ENCODE assay signal across 8 mouse cellular contexts in the genomic region with DNA sequence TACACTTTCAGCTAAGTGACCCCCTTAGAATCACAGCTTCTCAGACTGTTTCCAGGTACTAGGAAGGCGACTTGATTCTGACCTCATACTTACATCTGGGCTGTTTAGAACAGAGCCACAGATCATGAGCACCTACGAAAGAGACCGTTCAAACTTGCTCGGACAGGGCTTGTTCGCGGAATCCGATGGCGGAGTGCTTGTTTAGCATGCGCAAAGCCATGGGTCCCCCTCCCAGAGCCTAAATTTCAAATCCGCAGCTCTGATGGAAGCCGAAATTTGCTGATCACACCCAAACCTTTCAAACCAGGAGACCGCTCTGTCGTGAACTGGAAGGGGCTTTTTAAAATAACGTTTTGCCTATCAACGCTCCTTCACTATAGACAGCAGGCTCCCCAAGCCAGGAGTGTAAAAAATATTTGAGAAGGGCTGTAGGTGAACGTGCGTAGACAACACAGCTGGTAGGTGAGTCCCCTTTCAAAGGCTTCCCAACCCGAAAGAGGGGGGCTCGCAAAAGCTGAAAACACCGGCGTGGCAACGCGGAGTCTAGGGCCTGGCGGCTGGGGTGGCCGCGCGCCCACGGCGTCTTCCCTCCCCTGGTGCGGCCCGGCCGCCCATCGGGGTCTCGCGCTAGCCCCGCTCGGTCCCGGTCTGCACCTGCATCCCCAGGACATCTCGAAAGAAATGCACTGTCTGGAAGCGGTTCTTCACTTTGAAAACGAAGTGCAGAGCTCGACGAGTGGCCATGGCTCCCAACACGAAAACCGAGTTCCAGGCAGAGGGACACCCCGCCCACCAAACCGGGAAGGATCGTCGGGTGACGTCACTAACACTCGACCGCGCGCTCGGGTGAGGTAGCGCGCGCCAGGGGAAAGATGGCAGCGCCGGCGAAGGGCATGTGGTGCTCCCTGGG. TPM values are rescaled to one million over a fixed set of nuclear protein-coding genes. Genes with fewer than 3 reads are reported as not detected.
DNase-seq lines count a peak whose midpoint lies in the region; ATAC-seq and TF ChIP-seq lines count a peak whose summit lies in the region.

Mrm3 (plus strand) TSS at position 815 of the 910 bp plus-strand sequence.
Glod4 (minus strand) TSS at position 825 of the 910 bp plus-strand sequence.

- peak; percentile 70 for ATAC-seq in G1E (ENCODE audit: extremely low read depth, insufficient number of reproducible peaks, low FRiP score, poor library complexity, severe bottlenecking)
- ATAC-seq in forebrain, postnatal 0 days, result peak; percentile 96
- ATAC-seq in hematopoietic stem cell, adult 5-6 weeks (replicated peaks in 1 of 2; ENCODE audit: insufficient read depth in 1 of 2, low FRiP score in 2 of 2, low TSS enrichment in 1 of 2, low read depth in 1 of 2, poor library complexity in 2 of 2, severe bottlenecking in 2 of 2), result peak; percentile 93 to 94
- peak; percentile 94 for ATAC-seq in lung, embryonic 16.5 days (ENCODE audit: low read depth)

- 1% methylated on average over 61 of the region's 61 CpGs for WGBS in forebrain, postnatal 0 days
- under 1% methylated on average over 61 of the region's 61 CpGs for WGBS in lung, embryonic 16.5 days

- H3K9ac ChIP-seq in forebrain, postnatal 0 days, result peak within 1 kb of the TSS; percentile 74
- peak within 1 kb of the TSS; percentile 94 for H3K9ac ChIP-seq in lung, embryonic 16.5 days (ENCODE audit: low read length)

- peaks cover 28% of the 10 kb centered on the region for H3K4me1 ChIP-seq in G1E (ENCODE audit: insufficient read depth, low read depth, low read length)
- H3K4me1 ChIP-seq in forebrain, postnatal 0 days (ENCODE audit: insufficient read depth), result peaks cover 6% of the 10 kb centered on the region; the same call in 1 of the 2 replicates
- peaks cover 10% of the 10 kb centered on the region for H3K4me1 ChIP-seq in lung, embryonic 16.5 days (replicated peaks; ENCODE audit: control insufficient read depth, insufficient read depth, low read length)

- no peaks in the 10 kb centered on the region for H3K27me3 ChIP-seq in G1E (ENCODE audit: insufficient read depth, low read length)
- H3K27me3 ChIP-seq in forebrain, postnatal 0 days (ENCODE audit: insufficient read depth, low read length), result no peaks in the 10 kb centered on the region
- no peaks in the 10 kb centered on the region for H3K27me3 ChIP-seq in lung, embryonic 16.5 days (ENCODE audit: control insufficient read depth, insufficient read depth, low read depth, low read length)

- H3K4me3 ChIP-seq in G1E (ENCODE audit: low read depth, low read length), result peak within 1 kb of the TSS; percentile 97
- peak within 1 kb of the TSS; percentile 83 for H3K4me3 ChIP-seq in forebrain, postnatal 0 days (ENCODE audit: low read depth, low read length)
- peak within 1 kb of the TSS; percentile 89 for H3K4me3 ChIP-seq in lung, embryonic 16.5 days (ENCODE audit: low read length)

- no peak for TF ChIP-seq CTCF in G1E (IDR thresholded peaks at IDR 0.05; ENCODE audit: low read depth, low read length)
- no peak for TF ChIP-seq CTCF in forebrain, postnatal 0 days (IDR thresholded peaks at IDR 0.05; ENCODE audit: low read depth)

- peak within 1 kb of the TSS; percentile 82 for H3K27ac ChIP-seq in forebrain, postnatal 0 days (ENCODE audit: low read depth, low read length)
- H3K27ac ChIP-seq in lung, embryonic 16.5 days (ENCODE audit: low read length), result peak within 1 kb of the TSS; percentile 53; the same call in 1 of the 2 replicates

- no peaks in the 10 kb centered on the region for H3K9me3 ChIP-seq in G1E (replicated peaks)
- no peaks in the 10 kb centered on the region for H3K9me3 ChIP-seq in forebrain, postnatal 0 days (ENCODE audit: low read length)
- no peaks in the 10 kb centered on the region for H3K9me3 ChIP-seq in lung, embryonic 16.5 days (ENCODE audit: control insufficient read depth, low read length)

- DNase-seq in G1E (ENCODE audit: low spot score), result peak; percentile 92
- DNase-seq in cerebellum, adult 18-20 months, result peak; percentile 92 to 95
- peak; percentile 97 for DNase-seq in forebrain, postnatal 0 days
- DNase-seq in layer of hippocampus, adult 9-10 months (ENCODE audit: low spot score), result peak; percentile 75
- peak; percentile 86 for DNase-seq in ovary, postnatal 10 days (ENCODE audit: low spot score)
- DNase-seq in thymus, postnatal 10 days (ENCODE audit: low spot score in 2 of 2), result peak; percentile 78 to 86

- H3K36me3 ChIP-seq in G1E (replicated peaks), result peaks cover 61% of the 10 kb centered on the region
- H3K36me3 ChIP-seq in forebrain, postnatal 0 days (ENCODE audit: insufficient read depth), result peaks cover 9% of the 10 kb centered on the region
- H3K36me3 ChIP-seq in lung, embryonic 16.5 days (ENCODE audit: control insufficient read depth, insufficient read depth, low read length), result peaks cover 5% of the 10 kb centered on the region; the same call in 1 of the 2 replicates

- peak within 1 kb of the TSS; percentile 76 for H3K4me2 ChIP-seq in forebrain, postnatal 0 days (ENCODE audit: low read depth)
- peak within 1 kb of the TSS; percentile 89 for H3K4me2 ChIP-seq in lung, embryonic 16.5 days (ENCODE audit: low read depth, low read length)

RNA-seq across cellular contexts. Expression of gene Mrm3, which starts in this region (rescaled TPM):
- total RNA-seq in G1E (2014; fragmentation: Nextera tagmentation) (10.7 and 10.8 TPM in 2 replicates), G1E (2017) (17.5 and 22.7 TPM in 2 replicates)
- polyA plus RNA-seq in G1E (2012), result 13.3 and 13.5 TPM in 2 replicates
- total RNA-seq in forebrain, postnatal 0 days (2014; rRNA removed), result 15.1 and 18.2 TPM in 2 replicates
- polyA plus RNA-seq in forebrain, postnatal 0 days (2015; fragmentation: Nextera tagmentation; extraction: Ambion mirVana), result 20.8 and 22.2 TPM in 2 replicates
- 16.1 and 33.6 TPM in 2 replicates for total RNA-seq in hematopoietic stem cell, adult 5-6 weeks (2017)
- polyA plus RNA-seq in lung, embryonic 16.5 days (2015; fragmentation: Nextera tagmentation; extraction: Ambion mirVana), result 18.6 and 22.1 TPM in 2 replicates

RNA-seq across cellular contexts. Expression of gene Glod4, which starts in this region (rescaled TPM):
- 61.4 and 62.4 TPM in 2 replicates for total RNA-seq in G1E (2014; fragmentation: Nextera tagmentation)
- 155 and 168 TPM in 2 replicates for total RNA-seq in G1E (2017)
- polyA plus RNA-seq in G1E (2012), result 5.6 and 5.8 TPM in 2 replicates
- 79.7 and 90.6 TPM in 2 replicates for total RNA-seq in forebrain, postnatal 0 days (2014; rRNA removed)
- polyA plus RNA-seq in forebrain, postnatal 0 days (2015; fragmentation: Nextera tagmentation; extraction: Ambion mirVana), result 110 and 126 TPM in 2 replicates
- 295 and 311 TPM in 2 replicates for total RNA-seq in hematopoietic stem cell, adult 5-6 weeks (2017)
- 122 and 126 TPM in 2 replicates for polyA plus RNA-seq in lung, embryonic 16.5 days (2015; fragmentation: Nextera tagmentation; extraction: Ambion mirVana)

Comparison
In these comparisons a context has a peak if more than half of its experiments do, and no peak if none do; other contexts are left out.
1. Peak in every context shown above with its lines: DNase-seq, ATAC-seq, H3K4me3 ChIP-seq and H3K27ac ChIP-seq.
2. RNA of gene Glod4 (polyA plus RNA-seq): 122 to 126 TPM in lung, embryonic 16.5 days and 110 to 126 TPM in forebrain, postnatal 0 days; 5.6 to 5.8 TPM in G1E; every median in the first group is over 10 times any median in the second.